Mouse (Mus musculus): ENCODE measurements around the gene Sf3b6.

Sf3b6 gene

DNA sequence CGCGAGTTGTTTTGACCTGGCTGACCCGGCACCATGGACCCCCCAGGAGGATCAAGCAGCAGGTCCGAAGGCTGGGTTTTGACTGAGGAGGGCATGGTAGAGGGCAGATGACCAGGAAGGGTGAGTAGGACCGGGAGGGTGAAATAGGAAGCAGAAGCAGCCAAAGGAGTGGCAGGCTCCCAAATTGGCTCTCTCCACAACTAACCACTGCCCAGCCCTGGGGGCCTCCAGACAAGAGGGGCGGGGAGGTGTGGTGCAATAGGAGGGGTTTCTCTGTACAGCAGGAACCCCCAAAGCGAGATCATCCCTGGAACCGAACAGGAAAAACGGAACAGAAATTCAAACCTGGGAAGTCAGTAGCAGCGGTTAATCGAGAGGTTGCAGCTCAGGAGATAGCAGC lies 23.4 kb downstream of the Sf3b6 start:
- no peak for DNase-seq (ENCODE audit: low spot score in 2 of 2)

DNA sequence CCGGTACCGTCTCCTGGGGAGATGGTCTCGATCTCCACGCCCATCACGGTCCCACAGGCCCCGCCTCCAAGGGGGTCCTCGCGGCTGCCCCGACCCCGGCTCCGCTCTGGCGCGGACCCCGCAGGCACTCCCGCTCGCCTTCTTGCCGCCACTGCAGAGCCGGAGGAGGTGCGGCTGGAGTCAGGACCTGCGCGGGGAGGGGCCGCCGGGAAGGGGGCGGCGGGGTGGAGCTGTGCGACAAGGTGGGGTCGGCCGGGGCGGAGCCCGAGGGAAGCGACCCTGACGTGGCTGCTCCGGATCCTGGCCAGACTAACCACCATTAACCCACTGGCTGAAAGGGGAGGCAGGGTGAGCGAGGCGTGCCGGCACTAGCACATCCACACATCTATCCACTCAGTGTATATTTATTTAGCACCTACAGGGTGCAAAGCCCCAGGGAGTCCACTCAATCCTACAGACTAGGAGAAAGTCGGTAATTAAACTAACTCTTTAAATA lies 24.1 kb downstream of the Sf3b6 start, which contains the start of gene Fkbp1b:
TSS of gene Fkbp1b (minus strand) at position 200 of the 496 bp plus-strand sequence.
- DNase-seq (ENCODE audit: low spot score in 2 of 2): peak; percentile 40

DNA sequence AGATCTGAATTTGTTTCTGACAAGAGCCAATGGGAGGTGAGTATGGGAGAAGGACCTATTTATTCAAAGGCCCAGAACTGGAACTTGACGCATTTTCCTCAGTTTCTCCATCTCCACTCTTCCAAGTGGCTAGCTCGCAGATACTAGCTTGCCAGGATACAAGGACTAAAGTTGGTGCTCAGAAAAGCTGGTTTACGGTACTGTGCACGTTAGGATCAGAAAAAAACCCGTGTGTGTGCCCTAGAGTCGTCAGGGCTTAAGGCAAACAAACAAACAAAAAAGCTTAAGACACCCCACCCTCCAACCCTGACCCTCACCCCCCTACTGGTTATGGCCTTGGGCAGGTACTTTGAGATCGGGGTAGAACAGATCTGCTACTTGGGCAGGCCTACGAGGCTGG lies 25.1 kb downstream of the Sf3b6 start:
- DNase-seq (ENCODE audit: low spot score in 2 of 2): no peak

DNA sequence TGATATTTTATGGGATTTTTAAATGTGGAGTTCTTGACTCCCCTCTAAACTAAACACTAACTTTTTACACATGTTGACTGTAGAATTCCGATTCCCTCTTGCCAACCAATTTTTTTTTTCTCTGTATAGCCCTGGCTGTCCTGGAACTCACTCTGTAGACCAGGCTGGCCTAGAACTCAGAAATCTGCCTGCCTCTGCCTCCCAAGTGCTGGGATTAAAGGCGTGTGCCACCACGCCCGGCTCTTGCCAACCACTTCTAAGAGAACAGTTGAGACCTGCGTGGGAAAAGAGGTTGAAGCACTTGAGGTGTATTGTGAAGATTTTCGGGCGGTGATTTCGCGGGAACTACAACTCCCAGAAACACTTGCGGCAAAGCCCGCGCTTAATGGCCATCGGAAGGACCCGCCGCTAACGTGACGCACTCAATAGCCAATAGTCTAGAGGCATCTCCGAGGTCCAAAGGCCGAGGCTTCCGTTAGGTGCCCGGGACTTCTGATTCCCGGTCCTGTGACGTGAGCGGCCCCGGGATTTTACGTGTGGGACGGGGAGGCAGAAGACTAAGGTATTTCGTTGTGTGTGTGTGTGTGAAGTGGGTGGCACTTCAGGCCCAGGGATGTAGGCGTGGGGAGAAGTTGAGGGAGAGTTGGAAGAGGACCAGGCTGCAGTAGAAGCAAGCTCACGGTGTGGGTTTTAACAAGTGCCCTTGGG lies 25.7 kb downstream of the Sf3b6 start, which contains the start of gene Wdcp:
TSS of gene Wdcp (plus strand) at position 414 of the 708 bp plus-strand sequence.
- peak; percentile 93 to 94 for DNase-seq (ENCODE audit: low spot score in 2 of 2)

DNA sequence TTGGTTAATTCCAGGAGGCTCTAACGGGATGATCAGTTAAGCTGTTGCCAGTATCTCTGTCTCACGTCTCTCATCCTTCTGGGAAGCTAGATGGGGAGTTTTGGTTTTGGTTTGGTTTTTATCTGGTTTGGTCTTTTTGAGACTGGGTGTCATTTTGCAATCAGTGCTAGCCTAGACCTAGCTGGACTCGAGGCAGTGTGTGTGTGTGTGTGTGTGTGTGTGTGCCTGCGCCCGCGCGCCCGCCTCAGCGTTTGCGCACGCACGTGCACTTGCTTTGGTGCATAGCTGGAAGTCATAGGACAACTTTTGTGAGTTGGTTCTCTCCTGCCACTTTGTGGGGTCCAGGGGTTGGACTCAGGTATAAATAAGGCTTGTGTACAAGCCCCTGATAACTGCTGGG lies 26.4 kb downstream of the Sf3b6 start:
- peak in 1 of 2 experiments; percentile 33 for DNase-seq (ENCODE audit: low spot score in 2 of 2)

DNA sequence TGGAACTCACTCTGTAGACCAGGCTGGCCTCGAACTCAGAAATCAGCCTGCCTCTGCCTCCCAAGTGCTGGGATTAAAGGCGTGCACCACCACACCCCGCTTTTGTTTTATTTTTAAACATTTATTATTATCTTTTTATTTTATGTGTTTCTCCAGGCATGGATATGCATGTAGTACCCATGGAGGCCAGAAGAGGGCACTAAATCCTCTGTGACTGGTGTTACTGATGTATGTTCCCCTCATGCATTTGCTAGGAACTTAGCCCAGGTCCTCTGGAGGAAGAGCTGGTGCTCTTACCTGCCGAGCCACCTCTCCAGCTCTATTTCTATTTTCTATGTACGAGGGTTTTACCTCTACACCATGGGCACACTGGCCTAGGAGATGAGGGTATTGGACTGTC lies 38.8 kb downstream of the Sf3b6 start:
- DNase-seq (ENCODE audit: low spot score in 2 of 2): no peak

DNA sequence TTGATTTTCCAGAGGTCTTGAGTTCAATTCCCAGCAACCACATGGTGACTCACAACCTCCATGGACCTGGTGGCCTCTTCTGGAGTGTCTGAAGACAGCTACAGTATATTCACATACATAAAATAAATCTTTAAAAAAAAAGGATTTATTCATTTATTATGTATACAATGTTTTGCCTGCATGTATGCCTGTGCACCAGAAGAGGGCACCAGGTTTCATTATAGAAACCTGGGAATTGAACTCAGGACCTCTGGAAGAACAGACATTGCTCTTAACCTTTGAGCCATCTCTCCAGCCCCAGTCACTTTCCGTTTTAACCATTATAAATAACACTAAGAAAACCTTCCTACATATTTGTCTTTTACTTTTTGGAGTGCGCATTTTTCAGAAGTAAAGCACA lies 39.5 kb downstream of the Sf3b6 start:
- DNase-seq (ENCODE audit: low spot score in 2 of 2): no peak

DNA sequence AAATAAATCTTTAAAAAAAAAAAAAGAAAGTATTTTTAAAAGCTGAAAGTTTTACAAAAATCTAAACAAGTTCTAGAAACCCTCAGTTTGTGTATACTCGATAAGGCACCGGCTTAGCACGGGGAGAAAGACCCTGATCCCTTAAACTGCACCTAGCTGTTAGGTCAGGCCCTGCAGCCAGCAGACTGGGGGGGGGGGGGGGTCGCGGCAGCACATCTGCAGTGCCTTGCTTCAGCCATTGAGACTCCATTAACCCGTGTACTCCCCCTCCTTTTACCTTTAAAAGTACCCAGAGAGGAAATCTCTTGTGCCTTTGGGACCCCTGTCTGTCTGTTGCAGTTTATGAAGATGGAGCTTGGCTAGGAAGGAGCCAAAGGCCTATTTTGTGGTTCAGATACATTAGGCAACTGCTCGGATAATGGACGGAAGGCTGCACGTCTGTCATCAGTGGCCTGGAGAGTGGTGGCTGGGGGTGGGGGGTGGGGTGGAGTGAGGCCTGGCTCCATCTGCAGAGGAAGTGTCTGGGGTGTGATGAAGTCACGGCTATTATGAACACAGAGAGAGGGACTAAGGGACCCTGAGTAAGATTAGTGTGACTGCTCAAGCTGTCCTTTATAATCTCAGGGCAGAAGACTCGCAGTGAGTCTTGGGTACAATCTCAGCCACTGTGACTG lies 42.0 kb downstream of the Sf3b6 start:
- DNase-seq (ENCODE audit: low spot score in 2 of 2): no peak

DNA sequence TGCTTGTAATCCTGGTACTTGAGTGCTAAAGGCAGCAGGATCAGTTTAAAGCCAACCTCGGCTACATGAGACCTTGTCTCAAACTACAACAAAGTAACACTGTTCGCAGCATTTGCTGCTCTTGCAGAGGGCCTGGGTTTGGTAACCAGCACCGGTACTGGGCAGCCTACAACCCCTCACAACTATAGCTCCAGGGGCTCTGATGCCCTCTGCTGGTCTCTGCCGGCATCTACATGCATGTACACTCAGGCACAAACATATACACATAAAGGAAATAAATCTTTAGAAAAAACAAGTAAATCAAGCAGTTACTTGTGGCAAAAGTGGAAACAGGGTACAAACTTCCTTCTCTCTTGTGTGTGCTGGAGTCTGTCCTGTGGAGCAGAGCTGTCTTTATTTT lies 45.3 kb downstream of the Sf3b6 start:
- no peak for DNase-seq (ENCODE audit: low spot score in 2 of 2)

DNA sequence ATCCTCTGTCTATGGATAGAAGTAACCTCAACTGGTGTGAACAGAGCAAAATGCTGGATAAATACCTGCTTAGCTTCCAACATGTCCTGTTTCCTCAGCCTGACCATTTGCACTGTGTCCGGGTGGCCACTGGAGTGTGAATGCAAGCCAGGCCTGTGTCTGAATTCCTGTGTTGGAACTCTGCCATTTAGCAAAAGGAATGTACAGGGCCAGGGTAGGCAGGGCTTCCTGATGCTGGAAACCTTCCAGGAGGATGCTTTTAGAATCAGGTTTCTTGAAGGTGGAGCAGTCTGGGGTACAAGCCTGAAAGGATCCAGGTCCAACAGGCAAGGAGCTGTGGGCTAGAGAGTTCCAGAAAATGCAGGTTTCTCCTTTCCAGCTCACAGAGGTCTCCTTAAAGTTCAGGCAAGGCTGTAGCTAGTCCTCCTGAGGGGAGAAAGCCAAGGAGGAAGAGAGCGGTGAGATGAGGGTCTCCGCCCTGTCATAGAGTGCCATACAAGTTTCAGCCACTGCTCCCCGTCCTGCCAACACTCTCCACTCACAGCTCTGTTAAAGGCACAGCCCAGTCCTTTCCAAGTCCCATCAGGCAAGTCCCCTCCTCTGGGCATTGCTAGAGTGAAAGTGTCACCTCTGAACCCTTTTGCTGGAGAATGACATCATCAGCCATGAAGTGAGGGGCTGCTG lies 46.5 kb downstream of the Sf3b6 start:
- DNase-seq (ENCODE audit: low spot score in 2 of 2): peak in 1 of 2 experiments; percentile 15

DNA sequence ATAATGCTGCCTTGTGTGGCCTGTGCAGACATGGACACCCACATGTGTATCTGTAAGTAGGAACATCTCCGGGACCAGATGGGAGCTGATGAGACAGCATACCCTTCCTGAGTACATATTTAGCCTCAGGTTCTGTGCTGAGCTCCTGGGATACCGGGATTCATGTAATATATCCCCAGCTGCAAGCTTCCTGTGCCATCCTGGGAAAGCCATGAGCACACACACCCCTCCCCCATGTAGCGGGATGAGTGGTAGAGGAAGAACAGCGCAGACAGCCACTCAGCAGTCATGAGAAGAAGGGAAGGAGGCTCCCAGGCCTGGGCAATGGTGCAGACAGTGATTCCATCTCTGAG lies 47.0 kb downstream of the Sf3b6 start:
- DNase-seq (ENCODE audit: low spot score in 2 of 2): peak; percentile 55 to 57

DNA sequence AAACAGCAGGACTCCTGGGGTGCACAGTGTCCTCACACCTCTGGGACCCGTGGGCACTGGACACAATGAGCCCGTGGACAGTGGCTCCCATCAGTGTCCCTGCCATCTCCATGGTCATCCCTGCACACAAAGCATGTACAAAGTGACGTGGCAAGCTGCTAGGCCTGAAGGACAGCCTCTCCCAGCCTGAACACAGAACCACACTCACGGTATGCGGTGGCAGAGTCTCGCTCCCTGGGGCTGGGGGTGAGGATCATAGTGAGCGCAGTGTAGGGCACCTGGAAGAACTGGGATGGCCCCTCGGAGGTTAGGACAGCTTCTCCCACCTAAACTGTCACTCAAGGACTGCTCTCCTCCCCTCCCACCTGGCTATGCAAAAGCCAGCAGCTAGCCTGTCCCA lies 51.6 kb downstream of the Sf3b6 start:
- DNase-seq (ENCODE audit: low spot score in 2 of 2): no peak

DNA sequence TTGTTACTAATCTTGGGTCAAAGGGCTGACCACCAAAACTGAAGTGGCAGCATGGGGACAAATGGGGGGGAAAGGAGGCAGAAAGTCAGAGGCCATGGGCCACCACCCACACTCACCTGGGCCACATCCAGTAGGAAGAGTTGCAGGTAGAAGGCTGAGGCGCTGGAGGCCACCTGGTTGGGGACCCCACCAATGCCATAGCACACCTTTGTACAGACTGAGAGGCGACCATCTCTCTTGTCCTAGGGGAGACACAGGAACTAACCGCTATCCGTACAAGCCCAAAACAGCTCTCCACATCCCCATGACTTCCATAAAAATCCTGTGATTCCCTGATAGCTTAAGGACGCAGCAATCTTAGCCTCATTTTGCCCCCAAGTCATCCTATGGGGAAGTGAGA lies 53.9 kb downstream of the Sf3b6 start:
- DNase-seq (ENCODE audit: low spot score in 2 of 2): no peak

DNA sequence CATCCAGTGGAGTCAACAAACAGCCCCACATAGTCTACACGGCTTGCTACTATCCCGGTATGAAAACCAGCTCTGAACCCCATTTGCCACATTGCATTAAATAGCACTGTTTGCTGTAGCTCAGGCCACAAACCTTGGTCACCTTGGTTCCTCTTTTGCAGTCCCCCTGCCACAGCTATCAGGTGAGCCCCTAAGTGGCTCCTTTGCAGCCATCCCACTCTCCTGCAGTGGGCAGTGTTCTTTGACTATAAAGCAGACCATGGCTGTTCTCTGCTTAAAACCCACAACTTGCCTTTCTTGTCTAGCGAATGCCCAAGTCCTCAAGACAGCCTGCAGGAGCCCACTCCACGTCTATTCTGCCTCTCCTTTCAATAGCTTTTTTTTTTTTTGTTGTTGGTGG lies 54.9 kb downstream of the Sf3b6 start:
- no peak for DNase-seq (ENCODE audit: low spot score in 2 of 2)

DNA sequence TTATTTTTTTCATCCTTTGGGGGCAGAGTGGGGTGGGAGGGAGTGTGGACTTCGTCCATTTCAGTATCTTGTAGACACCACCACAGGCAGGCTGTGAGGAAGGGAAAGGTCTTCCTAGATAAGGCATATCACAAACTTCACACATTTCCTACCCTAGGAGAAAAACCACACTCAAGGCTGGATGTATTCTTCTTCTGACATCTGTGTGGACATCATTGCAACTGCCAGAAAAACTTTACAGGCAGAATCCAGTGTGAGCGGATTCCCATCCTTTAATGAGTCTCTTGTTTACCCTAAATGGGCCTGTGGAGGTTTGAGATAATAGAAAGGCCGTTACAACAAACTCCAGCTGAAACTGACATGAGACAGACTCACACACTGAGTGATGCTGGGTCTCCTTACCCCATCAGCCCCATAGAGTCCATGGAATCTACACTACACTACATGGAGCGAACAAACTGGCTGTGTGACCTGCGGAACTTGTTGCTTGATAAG lies 55.7 kb downstream of the Sf3b6 start:
- DNase-seq (ENCODE audit: low spot score in 2 of 2): no peak

DNA sequence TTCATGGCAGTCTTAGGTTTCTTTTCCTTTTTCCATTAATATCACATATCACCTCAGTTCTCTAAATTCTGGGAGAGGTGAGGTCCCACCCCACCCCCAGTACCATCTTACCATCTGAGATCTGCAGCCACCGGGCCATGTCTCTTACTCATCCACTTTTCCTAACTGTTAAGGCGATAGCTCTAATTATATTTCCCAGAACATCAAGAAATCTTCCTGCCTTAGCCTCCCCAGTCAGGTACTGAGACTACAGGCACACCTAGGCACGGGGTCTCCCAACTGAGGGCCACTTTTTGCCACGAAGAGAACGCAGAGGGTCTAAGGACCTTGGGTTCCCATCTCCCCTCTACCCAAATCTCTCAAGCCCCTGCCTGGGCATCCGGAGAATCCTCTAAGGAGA lies 56.2 kb downstream of the Sf3b6 start:
- no peak for DNase-seq (ENCODE audit: low spot score in 2 of 2)

DNA sequence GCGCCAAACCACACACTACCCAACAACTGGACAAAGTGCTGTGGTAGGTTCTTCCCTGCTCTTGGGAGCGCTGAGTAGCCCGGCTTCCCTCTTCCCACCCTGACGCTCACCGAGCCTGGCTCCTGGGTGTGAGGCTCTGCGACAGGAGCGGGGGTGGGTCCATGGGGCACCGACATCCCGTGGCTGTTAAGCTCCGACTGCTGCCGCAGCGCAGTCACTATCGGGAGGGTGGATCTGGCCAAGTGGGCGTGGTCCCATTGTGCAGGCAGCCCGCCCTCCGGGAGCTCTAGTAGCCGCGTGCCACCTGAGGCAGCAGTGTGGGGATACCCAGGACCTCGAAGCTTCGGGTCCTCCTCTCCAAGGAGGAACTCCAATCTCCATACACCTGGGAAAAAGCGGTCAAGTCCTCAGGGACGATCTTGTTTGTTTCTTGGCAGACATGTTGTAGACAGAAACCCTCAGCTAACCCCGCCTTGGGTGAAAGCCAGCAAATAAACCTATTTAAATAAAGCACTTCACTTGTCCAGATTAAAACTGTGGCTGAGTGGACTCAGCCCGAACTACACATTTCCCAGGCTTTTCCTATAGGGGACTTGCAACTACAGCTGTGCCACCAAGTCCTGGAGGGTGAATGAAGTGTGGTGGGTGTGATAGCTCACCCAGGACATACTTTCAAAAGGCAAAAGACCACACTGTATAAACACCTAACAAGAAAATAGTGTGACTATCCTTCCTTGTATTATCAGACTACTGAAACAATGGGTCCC lies 57.0 kb downstream of the Sf3b6 start, which contains the start of gene Mfsd2b:
TSS of gene Mfsd2b (minus strand) at position 199 of the 767 bp plus-strand sequence.
- peak; percentile 33 to 42 for DNase-seq (ENCODE audit: low spot score in 2 of 2)

DNA sequence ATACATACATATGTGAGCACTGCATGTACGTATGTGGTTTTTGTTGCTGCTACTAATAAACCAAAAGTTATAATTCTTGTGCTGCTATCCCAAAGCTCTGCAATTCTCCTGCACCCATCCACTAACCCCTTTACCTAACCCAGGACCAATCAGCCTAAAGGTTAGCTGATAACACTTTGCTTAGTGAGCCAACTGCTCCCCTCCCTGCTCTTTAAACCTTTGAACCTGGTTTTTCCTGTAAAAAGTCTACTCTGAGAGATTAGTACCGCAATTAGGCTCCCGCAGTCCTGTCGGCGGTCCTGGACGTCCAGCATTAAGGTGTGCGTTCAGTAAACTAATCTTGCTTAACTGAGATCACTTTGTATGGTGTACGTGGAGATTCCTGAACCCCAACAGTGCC lies 58.3 kb downstream of the Sf3b6 start:
- DNase-seq (ENCODE audit: low spot score in 2 of 2): no peak

Data from right cerebral cortex, adult 2 months (tissue).